Mouse (Mus musculus) kidney, adult 11 months (tissue): ENCODE measurements around the gene Tpk1.
A peak's percentile ranks its signal among the peaks of the same experiment; 100 is the strongest.

ENCODE experiments used
- DNase-seq: peaks from one replicate; pipeline ENCODE4 v3.0.0; 2022

Tpk1 gene

GRCm38 (mm10) chr6:43347637-43348036, 318.4 kb downstream of the Tpk1 start:
- DNase-seq = no peak

DNA sequence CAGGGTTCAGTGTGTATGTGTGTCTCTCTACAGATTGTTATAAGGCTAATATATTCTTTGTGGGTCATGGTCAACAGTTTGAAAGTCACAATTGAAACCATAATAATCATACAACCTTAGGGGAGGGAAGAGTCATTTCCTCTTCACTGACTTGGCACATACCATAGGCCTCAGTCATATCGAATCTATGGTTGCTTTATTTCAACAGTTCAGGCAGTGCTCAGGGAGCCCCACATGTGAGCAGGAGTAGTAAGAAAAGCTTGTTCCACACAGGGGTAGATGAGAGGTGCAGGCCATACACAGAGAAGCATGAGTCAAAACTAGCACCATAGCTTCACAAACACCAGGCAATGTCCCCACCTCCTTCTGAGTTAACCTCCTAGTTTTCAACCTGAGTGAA, 323.1 kb downstream of the Tpk1 start:
- no peak for DNase-seq

DNA sequence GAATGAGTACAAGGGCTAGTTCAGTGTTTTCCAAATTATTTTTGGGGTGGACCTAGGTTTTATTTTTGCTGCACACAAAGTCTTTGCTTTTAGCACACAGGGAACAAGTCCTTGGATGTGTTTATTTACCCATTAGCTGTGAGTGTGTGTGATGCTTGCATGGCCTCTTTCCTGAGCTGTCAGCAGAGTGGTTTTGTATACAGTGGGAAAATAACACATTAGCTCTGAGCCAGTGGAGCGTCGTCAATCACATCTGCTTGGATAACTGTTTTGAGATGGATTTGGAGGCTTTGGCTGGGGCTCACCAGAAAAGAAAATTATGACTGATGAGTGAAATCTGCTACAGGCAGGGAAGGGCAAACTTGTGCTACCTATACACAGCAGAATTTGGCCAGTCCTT, 323.7 kb downstream of the Tpk1 start:
- no peak for DNase-seq

DNA sequence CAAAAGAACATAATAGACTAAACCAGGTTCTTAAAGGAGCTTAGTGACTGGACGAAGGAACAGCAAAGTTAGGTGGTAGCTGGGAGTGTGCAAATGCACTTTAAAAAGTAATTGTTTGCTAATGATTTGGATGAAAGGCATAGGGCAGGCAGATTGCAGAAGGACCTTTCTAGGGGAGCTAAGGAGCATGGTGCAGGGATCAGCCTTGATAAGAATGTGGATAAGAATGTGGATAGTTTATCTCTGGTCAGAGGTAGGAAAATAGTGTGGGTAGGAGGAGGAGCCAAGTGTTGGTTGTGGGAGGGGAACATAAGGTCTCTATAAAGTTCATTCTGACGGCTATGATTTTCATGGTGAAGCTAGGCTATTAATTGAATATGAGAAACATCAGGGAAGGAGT, 327.3 kb downstream of the Tpk1 start:
- no peak for DNase-seq

DNA sequence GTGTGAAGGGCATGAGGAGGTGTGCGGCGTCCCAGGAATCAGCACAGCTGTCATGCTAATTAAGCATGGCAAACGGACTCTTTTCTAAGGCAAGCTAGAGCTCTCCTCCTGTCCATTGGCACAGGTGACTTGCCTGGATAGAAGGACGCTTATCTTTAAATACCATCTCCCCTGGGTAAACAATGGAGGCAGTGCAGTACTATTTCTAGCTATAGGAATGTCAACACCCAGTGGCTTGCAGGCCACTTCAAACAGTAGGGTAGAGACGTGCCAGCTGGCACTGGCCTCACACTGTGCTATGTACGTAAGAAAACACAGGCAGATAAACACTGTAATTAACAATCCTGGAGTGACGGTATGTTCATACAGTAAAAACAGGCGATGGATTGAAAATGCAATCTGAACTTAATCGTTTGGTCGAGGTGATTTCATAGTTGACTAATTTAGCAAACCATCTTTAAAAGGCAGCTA, 328.6 kb downstream of the Tpk1 start:
- peak; percentile 31 for DNase-seq

DNA sequence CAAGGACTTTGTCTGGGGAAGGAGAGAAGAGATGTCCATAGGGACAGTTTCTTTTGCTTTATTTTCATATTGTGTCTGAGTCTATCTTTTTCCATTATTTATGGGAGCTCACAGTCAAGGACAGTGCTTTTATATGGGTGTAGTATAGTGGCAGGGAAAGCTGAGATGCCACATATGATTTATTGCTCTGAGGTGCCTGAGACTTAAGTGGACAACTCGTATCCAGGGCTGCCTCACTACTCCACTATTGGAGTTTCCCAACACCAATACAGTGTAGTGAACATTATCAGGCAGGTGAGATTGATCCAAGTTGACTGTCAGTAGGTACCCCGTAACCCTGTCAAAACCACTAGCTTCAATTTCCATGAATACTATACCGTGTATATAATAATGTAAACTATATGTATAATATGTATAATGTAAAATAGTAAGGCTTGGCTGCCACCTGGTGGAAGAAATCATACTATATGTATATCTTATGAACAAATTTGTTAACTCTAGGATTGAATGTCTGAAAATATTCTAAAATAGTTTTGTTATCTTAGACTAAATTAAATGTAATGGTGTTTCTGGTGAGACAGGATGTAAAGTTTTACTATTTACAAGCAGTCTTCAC, 330.4 kb downstream of the Tpk1 start:
- no peak for DNase-seq

GRCm38 (mm10) chr6:43333479-43333878, 332.6 kb downstream of the Tpk1 start:
- DNase-seq = no peak

GRCm38 (mm10) chr6:43312961-43313656, 353.0 kb downstream of the Tpk1 start:
- DNase-seq = peak; percentile 14

- no peak for DNase-seq
These were observed 353.5 kb downstream of the Tpk1 start for GRCm38 (mm10) chr6:43312546-43312945.

GRCm38 (mm10) chr6:43310071-43310470, 356.0 kb downstream of the Tpk1 start:
- DNase-seq = no peak

- DNase-seq = no peak
These were observed 356.6 kb downstream of the Tpk1 start, which contains the start of gene Nobox for GRCm38 (mm10) chr6:43309454-43309853. Gene Nobox (minus strand): TSS chr6:43309554.

- no peak for DNase-seq
These were observed 368.6 kb downstream of the Tpk1 start for GRCm38 (mm10) chr6:43297508-43297850.

DNA sequence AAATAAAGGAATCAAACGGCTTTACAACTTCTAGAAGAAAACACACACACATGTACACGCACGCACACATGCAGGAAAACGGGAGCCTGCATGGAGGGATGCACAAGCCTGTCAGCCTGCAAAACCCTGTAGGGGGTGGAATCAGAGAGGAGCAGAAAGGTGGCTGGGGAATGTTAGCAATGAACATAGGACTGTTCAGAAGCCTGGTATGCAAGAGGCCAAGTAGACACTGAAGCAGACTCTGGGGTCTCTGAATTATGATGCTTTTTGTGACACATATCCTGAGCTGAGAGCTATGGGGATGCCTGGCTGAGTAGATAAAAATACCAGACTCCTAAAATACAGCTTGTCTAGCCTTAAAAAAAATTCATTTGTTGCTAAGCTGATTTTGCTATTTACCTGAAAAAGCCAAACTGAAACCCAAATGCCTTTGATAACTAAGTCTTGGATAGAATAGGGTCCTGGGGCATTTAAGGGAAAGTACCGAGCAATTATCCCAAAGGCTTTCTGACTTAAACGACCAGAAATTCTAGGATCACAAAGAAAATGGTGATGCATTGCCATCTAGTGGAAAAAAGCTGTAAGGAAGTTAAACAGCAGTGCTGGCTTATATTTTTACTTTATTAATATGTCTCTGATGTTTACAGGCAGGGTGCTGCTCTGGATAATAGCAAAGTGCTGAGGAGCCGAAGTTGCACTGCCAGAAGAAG, 369.1 kb downstream of the Tpk1 start:
- DNase-seq = no peak

DNA sequence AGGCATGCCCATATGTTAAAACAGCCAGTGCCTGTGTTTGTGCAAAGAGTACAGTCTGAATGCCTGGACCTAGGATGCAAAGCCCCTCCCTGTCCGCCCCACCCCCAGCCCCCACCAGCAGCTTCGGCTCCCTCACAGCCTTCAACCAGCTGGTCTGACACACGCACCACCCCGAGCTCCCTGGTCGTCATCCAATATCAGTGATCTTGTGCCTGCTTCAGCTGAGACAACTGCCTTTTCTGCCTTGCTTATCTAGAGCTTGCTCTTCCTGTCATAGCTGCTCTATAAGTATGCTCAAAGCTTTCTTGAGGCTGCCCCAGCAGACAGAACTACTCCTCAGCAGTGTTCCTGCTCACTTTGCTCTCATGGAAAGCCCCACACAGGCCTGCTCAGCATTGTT, 370.2 kb downstream of the Tpk1 start:
- no peak for DNase-seq
